Mouse (Mus musculus) midbrain, embryonic 12.5 days (tissue): ENCODE results near the gene Cmip. TPM values are rescaled to one million over a fixed set of nuclear protein-coding genes. Genes with fewer than 3 reads are reported as not detected.

Experiments used
- ATAC-seq: fragments of 200-750 bp; cut with Nextera tagmentation; 2 replicates; pipeline ENCODE4 v1.8.0; 2017; ENCODE audit warnings: low read depth, moderate TSS enrichment, moderate library complexity; ENCODE audit not compliant: low FRiP score
- H3K27ac ChIP-seq: fragments of 300-500 bp; sonication (generic); replicated peaks from 2 replicates; pipeline ENCODE4 v1.5.1; 2016; ENCODE audit warnings: mild to moderate bottlenecking
- H3K27me3 ChIP-seq: fragments of 300-500 bp; sonication (generic); 2 replicates; pipeline ENCODE4 v1.6.1; 2016; ENCODE audit warnings: mild to moderate bottlenecking
- H3K36me3 ChIP-seq: fragments of 300-500 bp; sonication (generic); 2 replicates; pipeline ENCODE4 v1.6.1; 2016
- H3K4me1 ChIP-seq: fragments of 300-500 bp; sonication (generic); 2 replicates; pipeline ENCODE4 v1.6.1; 2016
- H3K4me2 ChIP-seq: fragments of 300-500 bp; sonication (generic); replicated peaks from 2 replicates; pipeline ENCODE4 v1.6.1; 2016; ENCODE audit warnings: mild to moderate bottlenecking, moderate library complexity
- H3K4me3 ChIP-seq: fragments of 300-500 bp; sonication (generic); 2 replicates; pipeline ENCODE4 v1.5.1; 2016; ENCODE audit warnings: mild to moderate bottlenecking
- H3K9ac ChIP-seq: fragments of 300-500 bp; sonication (generic); replicated peaks from 2 replicates; pipeline ENCODE4 v1.6.1; 2016; ENCODE audit warnings: mild to moderate bottlenecking, moderate library complexity
- H3K9me3 ChIP-seq: fragments of 300-500 bp; sonication (generic); 2 replicates; pipeline ENCODE4 v1.6.1; 2016; ENCODE audit warnings: mild to moderate bottlenecking
- WGBS: fragments of 180-500 bp; shearing (Covaris S2); methylation state at CpG from one replicate; pipeline ENCODE4 v1.1.7; 2016; 5-methylcytosine and 5-hydroxymethylcytosine counted together
- polyA plus RNA-seq: library from polyadenylated mRNA; unstranded; fragments of >200 nt; fragmentation: Nextera tagmentation; extraction: Ambion mirVana; gene quantifications from 2 replicates; pipeline ENCODE4 v1.2.1, GENCODE M21; 2016

Cmip gene
- polyA plus RNA-seq, 1 experiment from 2014 or later: 30.0 TPM

DNA sequence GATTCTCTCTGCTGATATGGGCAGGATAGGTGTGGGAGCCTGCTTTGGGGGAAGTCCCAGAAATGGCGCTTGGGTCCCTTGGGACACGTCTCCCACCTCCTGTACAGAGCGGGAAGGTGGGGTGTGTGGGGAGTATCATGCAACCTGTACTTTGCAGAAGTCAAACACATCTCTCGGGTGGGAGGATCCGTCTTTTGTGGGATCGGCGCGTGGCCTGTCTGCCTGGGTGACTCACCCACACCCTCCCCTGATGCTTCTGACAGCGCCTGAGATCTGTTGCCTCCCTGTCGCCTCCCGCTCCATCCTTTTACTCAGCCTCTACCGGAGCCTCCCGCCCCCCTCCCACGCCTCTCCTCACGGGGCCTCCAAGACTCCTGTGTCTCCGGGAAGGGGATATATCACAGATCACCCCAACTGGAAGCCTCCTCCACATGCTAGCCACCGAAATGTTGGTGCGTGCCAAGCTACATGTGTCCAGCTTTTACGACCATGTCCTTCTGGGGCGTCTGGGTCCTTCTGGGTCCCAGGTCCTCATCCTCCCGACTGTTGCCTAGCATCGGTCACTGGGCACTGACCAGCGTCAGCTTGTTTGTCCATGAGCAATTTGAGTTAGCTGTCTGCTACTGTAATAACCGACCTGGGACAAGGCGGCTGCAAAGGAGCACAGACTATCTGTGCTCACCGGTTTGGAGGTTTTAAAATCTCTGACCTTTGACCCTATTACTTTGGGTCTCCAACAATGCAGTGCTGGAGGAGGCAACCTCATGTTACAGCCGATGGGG lies 75.6 kb downstream of the Cmip start:
- WGBS: 88% methylated on average over 27 of the region's 27 CpGs

DNA sequence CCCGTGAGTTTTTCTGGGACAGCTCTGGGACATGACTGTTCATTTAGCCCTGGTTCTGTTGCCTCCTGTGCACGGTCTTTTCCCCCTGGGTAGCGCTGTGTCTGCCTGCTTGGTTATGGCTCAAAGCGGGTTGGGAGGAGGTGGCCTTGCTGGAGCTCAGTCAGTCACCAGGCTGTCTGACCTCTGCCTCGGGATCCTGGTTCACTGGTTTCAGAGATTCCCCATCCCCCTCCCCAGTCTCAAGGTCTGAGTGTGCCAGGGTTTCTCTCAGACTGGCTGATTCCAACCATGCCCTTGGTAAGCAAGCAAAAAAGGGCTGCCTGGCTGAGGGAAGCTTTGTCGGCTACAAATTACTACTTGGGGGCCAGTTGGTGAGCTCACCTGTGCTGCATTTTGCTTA lies 76.8 kb downstream of the Cmip start:
- H3K4me2 ChIP-seq: no peak overlapping the region
- no peak overlapping the region for H3K4me3 ChIP-seq
- peaks cover 56% of the 10 kb centered on the region for H3K4me1 ChIP-seq
- no peaks in the 10 kb centered on the region for H3K36me3 ChIP-seq
- H3K27ac ChIP-seq: no peak overlapping the region
- no peak for ATAC-seq
- 54% methylated on average over 6 of the region's 6 CpGs for WGBS
- no peaks in the 10 kb centered on the region for H3K27me3 ChIP-seq
- H3K9me3 ChIP-seq: no peaks in the 10 kb centered on the region
- H3K9ac ChIP-seq: no peak overlapping the region

More for the DNA sequence above, 75.6 kb downstream of the Cmip start:
- no peaks in the 10 kb centered on the region for H3K9me3 ChIP-seq
- H3K4me3 ChIP-seq: no peak overlapping the region
- peaks cover 60% of the 10 kb centered on the region for H3K4me1 ChIP-seq
- H3K27me3 ChIP-seq: no peaks in the 10 kb centered on the region
- no peak overlapping the region for H3K9ac ChIP-seq
- no peak overlapping the region for H3K4me2 ChIP-seq
- no peak overlapping the region for H3K27ac ChIP-seq
- H3K36me3 ChIP-seq: no peaks in the 10 kb centered on the region
- ATAC-seq: no peak

DNA sequence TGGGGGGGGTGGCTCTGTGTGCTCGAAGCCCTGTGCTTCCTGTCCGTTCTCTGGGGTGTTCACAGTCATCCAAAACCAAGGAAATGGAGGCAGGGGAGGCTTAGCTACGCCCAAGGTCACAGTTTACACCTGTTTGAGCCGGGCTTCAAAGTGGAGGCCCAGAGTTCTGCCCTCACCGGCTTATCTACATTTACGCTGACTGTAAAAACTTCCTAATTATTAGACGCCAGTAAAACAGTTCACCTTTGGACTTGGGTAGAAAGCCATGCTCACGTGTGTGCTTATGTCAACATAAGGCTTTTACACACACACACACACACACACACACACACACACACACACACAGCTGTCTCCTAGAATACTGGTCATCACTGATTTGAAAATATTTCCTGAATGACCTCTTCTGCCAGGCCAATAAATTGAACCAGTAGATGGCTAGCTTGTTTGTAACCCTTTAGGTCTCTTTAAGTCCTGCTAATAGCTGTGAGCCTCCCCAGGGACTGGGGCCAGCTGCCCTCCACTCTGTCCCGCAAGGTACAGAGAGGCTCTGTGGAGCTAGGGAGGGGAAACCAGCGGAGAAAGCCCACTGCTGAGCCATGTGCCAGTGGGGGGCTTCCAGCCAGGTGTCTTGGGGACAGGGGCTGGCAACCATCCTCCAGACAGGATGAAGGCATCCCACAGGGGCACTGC lies 77.3 kb downstream of the Cmip start:
- H3K27ac ChIP-seq: 0 out of 2 replicates have a peak overlapping the region, but pooled peaks have one; percentile 30
- no peaks in the 10 kb centered on the region for H3K27me3 ChIP-seq
- H3K4me3 ChIP-seq: no peak overlapping the region
- H3K9ac ChIP-seq: no peak overlapping the region
- no peak overlapping the region for H3K4me2 ChIP-seq
- no peak for ATAC-seq
- H3K36me3 ChIP-seq: no peaks in the 10 kb centered on the region
- no peaks in the 10 kb centered on the region for H3K9me3 ChIP-seq
- 73% methylated on average over 10 of the region's 10 CpGs for WGBS
- peaks cover 54% of the 10 kb centered on the region for H3K4me1 ChIP-seq

DNA sequence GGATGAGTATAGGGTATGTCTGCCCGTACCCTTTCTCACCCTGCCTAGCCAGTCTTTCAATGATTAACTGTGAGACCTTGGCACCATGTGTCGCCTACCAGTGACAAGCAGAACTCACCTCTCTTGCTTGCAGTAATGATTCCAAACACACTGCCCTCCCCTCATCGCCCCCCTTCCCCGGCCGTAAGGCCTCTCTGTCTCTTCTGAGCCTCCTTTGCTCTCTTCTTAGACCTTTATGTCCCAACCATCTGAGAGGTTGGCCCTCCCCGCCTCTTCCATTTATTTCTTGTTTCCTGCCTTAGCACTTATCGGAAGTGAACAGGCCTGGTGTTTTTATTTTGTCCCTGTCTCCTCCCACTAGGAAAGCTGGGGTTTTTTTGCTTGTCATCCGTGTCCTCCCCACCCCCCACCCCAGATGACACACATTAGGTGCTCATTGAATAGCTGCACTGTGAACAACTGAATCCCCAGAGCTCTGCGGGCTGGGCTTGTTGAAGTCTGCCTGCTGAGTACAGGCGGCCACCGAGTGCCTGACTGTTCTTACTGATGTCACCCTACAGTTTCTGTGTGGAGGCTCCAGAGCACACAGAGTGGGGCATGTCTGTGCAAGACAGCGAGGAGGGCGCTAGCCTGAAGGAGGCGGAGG lies 78.0 kb downstream of the Cmip start:
- Histone ChIP-seq H3K27ac (0 out of 2 replicates have a peak overlapping the region, but pooled peaks have one; percentile 30), H3K4me2 (no peak overlapping the region), H3K9ac (no peak overlapping the region), H3K4me3 (no peak overlapping the region), H3K36me3 (no peaks in the 10 kb centered on the region), H3K9me3 (no peaks in the 10 kb centered on the region), H3K27me3 (no peaks in the 10 kb centered on the region), H3K4me1 (peaks cover 54% of the 10 kb centered on the region)
- WGBS: 53% methylated on average over 14 of the region's 14 CpGs
- ATAC-seq: 0 out of 2 replicates have a peak, but pooled peaks have one; percentile 47

DNA sequence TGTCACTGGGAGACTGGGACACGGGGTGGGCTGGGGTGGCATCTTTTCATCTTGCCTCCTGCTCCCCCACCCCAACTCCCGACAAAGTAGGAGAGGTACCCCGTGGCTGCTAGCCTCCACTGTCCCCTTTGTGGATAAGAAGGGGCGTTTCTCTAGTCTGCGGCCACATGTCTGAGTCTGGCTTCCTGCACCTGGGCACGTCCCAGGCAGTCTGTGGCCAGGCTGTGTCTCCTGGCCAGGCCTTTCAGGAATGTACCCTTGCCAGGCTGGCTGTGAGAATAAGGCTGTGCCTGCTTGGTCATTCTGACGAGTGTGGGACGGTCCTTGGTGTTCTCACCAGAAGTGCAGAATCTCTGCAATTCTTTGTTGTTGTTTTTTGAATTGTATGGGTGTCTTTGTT lies 78.6 kb downstream of the Cmip start:
- H3K4me2 ChIP-seq: no peak overlapping the region
- H3K9ac ChIP-seq: no peak overlapping the region
- H3K36me3 ChIP-seq: no peaks in the 10 kb centered on the region
- H3K27ac ChIP-seq: no peak overlapping the region
- H3K4me1 ChIP-seq: peaks cover 56% of the 10 kb centered on the region
- no peaks in the 10 kb centered on the region for H3K9me3 ChIP-seq
- no peak overlapping the region for H3K4me3 ChIP-seq
- no peak for ATAC-seq
- H3K27me3 ChIP-seq: no peaks in the 10 kb centered on the region
- 72% methylated on average over 8 of the region's 8 CpGs for WGBS

DNA sequence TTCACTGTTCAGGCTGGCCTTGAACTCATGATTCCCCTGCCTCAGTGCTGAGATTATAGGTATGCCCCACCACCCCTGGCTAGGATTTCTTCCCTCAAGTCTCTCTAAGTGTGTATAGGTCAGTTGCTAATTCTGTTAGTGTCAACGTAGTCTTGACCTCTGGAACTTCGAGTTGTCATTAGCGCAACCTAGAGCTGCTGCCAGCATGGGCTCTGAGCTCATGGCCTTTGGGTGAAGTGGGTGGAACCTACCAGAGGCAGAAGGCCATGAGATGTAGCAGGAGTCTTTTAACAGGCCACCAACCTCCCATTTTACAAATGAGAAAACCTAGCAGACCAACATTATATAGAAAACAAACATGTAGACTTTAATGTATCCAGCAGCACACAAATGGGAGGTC lies 80.3 kb downstream of the Cmip start:
- Histone ChIP-seq H3K36me3 (no peaks in the 10 kb centered on the region), H3K27me3 (no peaks in the 10 kb centered on the region), H3K4me1 (peaks cover 49% of the 10 kb centered on the region), H3K27ac (no peak overlapping the region), H3K9me3 (no peaks in the 10 kb centered on the region), H3K4me2 (no peak overlapping the region), H3K4me3 (no peak overlapping the region), H3K9ac (no peak overlapping the region)
- no peak for ATAC-seq
- WGBS: 84% methylated on average over 3 of the region's 3 CpGs

DNA sequence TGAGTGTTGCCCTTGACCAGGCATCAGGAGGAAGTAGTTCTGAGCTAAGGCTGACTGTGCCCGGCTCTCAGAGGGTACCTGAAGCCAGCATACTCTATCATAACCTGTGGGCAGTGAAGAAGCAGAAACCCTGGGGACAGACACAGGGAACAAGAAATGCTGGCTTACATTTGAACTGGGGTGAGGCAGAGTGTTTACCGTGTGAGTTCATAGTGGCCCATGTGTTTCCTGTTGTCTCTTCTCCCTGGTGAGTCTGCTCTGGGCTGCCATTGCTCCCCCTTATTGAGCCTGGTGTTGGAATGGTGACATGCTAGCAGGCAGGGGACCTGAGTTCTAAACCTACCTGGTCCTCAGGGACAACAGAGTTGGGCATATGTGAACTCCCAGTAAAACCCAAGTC lies 81.8 kb downstream of the Cmip start:
- peaks cover 35% of the 10 kb centered on the region for H3K4me1 ChIP-seq
- no peak overlapping the region for H3K9ac ChIP-seq
- no peak for ATAC-seq
- H3K36me3 ChIP-seq: no peaks in the 10 kb centered on the region
- 83% methylated on average over 2 of the region's 2 CpGs for WGBS
- H3K27me3 ChIP-seq: no peaks in the 10 kb centered on the region
- no peak overlapping the region for H3K4me2 ChIP-seq
- H3K4me3 ChIP-seq: no peak overlapping the region
- H3K9me3 ChIP-seq: no peaks in the 10 kb centered on the region
- H3K27ac ChIP-seq: no peak overlapping the region

DNA sequence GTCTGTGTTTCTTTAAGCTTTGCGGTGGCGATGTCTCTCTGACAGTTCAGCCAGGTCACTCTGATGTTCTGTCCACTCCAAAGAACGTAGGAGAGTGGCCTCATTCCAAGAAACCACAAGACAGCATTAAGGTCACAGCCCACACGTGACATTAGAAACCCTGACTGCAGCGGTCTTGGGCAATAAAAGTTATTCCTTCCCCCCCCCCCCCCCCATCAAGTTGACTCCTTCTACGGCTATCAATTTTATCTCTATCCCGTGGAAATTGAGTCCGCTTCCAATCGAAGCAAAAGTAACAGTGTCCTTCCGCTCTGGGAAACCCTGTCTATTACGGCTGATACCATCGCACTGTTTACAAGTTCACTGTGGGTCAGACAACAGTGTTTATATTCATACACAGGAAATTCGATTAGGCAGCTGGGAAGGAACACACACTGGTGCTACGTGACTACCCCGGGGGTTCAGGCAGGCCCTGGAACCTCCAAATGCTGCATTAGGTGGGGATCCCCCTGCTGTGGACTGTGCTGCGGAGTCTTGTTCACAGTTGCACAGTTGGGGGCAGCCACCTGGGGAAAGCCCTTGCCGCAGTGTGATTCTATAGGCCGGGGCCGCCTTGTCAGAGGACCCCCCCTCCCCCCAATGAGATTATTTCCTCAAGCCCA lies 82.6 kb downstream of the Cmip start:
- Histone ChIP-seq H3K27ac (no peak overlapping the region), H3K27me3 (no peaks in the 10 kb centered on the region), H3K4me3 (no peak overlapping the region), H3K4me2 (no peak overlapping the region), H3K9me3 (no peaks in the 10 kb centered on the region), H3K4me1 (peaks cover 27% of the 10 kb centered on the region), H3K36me3 (no peaks in the 10 kb centered on the region), H3K9ac (no peak overlapping the region)
- 48% methylated on average over 19 of the region's 19 CpGs for WGBS
- no peak for ATAC-seq

DNA sequence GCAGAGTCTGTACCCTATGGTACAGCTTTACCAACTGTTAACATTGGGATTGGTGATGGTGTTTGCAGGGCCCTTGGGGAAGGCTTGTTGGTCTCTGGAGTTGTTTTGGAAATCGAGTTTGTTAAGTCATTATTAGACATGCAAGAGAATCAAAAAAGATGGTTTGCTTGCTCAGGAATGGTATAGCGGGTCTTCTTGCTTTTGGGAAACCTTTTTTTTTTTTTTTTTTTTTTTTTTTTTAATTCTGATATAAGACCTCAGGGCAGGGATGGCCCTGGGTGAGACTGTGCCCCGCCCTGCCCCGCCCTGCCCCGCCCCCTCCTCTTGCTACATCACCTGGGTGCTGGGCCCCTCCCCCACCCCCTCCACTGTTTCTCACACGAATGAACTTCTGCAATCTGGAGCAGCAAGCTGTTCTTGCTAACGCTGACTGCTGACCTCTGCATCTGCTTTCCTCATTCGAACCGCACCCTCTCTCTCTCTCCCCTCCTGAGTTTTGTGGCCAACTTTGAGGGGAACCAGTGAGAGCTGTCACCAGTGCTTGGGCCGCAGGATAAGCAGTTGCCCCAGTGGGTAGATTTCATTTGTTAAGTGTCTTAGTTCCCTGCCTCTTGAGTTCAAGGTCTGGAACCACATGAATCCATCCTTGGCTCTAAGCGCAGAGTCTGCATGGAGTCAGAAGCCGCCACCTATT lies 83.2 kb downstream of the Cmip start:
- H3K9me3 ChIP-seq: no peaks in the 10 kb centered on the region
- no peak overlapping the region for H3K27ac ChIP-seq
- no peak overlapping the region for H3K9ac ChIP-seq
- 44% methylated on average over 10 of the region's 12 CpGs for WGBS
- H3K27me3 ChIP-seq: no peaks in the 10 kb centered on the region
- no peak for ATAC-seq
- peaks cover 20% of the 10 kb centered on the region for H3K4me1 ChIP-seq
- H3K4me2 ChIP-seq: no peak overlapping the region
- H3K4me3 ChIP-seq: no peak overlapping the region
- H3K36me3 ChIP-seq: no peaks in the 10 kb centered on the region

DNA sequence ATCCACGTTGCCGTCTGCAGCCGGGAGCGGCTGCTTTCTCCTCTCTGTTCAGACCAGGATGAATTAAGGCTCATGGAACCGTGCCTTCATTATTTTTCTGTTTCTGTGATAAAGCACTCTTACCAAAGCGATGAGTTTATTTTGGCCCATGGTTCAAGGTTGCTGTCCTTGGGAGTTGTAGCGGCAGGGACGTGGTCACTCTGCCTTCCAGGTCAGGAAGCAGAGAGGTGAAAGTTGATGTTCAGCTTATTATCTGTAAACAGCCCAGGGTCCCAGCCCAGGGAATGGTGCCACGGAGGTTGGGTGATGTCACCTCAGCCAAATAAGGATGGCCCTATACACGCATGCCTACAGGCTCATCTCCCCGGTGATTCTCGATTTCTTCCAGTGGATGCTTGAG lies 83.9 kb downstream of the Cmip start:
- no peak for ATAC-seq
- WGBS: 93% methylated on average over 12 of the region's 12 CpGs
- Histone ChIP-seq H3K4me1 (peaks cover 16% of the 10 kb centered on the region), H3K27me3 (no peaks in the 10 kb centered on the region), H3K27ac (no peak overlapping the region), H3K9ac (no peak overlapping the region), H3K4me3 (no peak overlapping the region), H3K36me3 (no peaks in the 10 kb centered on the region), H3K9me3 (no peaks in the 10 kb centered on the region), H3K4me2 (no peak overlapping the region)

DNA sequence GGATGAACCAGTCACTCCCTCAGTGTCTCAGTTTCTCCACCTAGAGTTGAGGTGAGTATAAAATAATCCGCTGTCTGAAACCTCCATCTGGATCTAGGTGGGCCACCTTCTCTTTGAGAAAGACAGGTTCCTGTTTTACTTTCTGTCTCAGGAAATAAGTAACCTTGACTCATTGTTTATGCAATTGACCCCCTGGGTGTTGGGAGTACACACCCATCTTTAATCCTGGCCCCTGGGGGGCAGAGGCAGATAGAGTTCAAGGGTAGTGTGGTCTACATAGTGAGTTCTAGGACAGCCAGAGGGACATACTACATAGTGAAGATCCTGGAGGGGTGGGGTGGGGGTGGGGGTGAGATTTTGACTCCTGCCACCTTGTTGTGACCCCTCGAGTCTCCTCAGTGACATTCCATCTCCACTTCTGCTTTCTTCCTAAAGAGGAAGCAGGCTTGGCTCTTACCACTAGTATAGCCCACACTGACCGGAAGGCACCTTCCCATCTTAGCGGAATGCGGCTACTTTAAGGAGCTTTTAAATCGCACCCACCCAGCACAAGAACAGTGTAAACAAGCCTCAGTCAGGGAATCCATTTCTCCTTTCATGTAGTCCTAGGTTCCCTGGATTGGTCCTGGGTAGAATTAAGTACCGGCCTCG lies 86.0 kb downstream of the Cmip start:
- 77% methylated on average over 8 of the region's 8 CpGs for WGBS

More for the DNA sequence above, 86.0 kb downstream of the Cmip start:
- Histone ChIP-seq H3K27me3 (no peaks in the 10 kb centered on the region), H3K27ac (no peak overlapping the region), H3K4me2 (no peak overlapping the region), H3K36me3 (no peaks in the 10 kb centered on the region), H3K9ac (no peak overlapping the region), H3K4me3 (no peak overlapping the region), H3K4me1 (peaks cover 18% of the 10 kb centered on the region), H3K9me3 (no peaks in the 10 kb centered on the region)
- ATAC-seq: no peak
